Mouse (Mus musculus) CH12.LX (cell line): Measurements from ENCODE around the gene Myh9.

ENCODE experiments used
- CTCF ChIP-seq, 2 experiments: IDR thresholded peaks in 1 of 2; conservative IDR thresholded peaks in 1 of 2; 2 replicates each; pipeline ENCODE4 v1.5.1; 2011 to 2012; ENCODE audit warnings: low read depth in 2 of 2, low read length in 2 of 2, improper control_type of control experiment in 1 of 2, inconsistent platforms in 1 of 2, mild to moderate bottlenecking in 1 of 2, moderate library complexity in 1 of 2
- ELF1 ChIP-seq: IDR thresholded peaks from 2 replicates; pipeline ENCODE4 v1.6.1; 2014; ENCODE audit warnings: low read depth, mild to moderate bottlenecking, inconsistent platforms, low read length, improper control_type of control experiment
- EP300 ChIP-seq: IDR thresholded peaks from 2 replicates; pipeline ENCODE4 v1.6.1; 2011; ENCODE audit warnings: low read length, improper control_type of control experiment
- PAX5 ChIP-seq: IDR thresholded peaks from 2 replicates; pipeline ENCODE4 v1.6.1; 2012; ENCODE audit warnings: low read length, inconsistent platforms, mixed read lengths
- POLR2A ChIP-seq: IDR thresholded peaks from 2 replicates; pipeline ENCODE4 v1.6.1; 2011; ENCODE audit warnings: low read depth, mild to moderate bottlenecking, improper control_type of control experiment, low read length
- USF2 ChIP-seq: conservative IDR thresholded peaks from 2 replicates; pipeline ENCODE4 v1.6.1; 2011; ENCODE audit warnings: low read depth, low read length, improper control_type of control experiment

DNA sequence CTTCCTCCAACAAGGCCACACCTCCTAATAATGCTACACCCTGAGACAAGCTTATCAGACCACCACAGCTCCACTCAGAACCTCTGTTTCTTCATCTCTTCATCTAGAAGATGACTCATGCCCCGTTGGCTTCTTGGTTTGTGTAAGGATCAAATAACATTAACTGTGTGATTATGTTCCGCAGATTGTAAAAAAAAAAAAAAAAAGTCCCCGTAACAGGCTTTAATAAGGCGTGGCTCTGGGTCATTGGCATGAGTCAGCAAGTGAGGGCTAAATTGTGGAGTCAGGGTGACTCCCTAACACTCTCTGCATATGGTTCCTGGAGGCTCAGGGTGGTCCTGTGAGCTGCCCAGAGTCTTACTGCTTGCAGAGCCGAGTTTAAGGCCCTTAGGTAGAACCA, 39.7 kb upstream of the Myh9 start:
- TF ChIP-seq CTCF (conservative IDR thresholded peaks at IDR 0.05 in 1 of 2, IDR thresholded peaks at IDR 0.05 in 1 of 2; ENCODE audit: low read depth in 2 of 2, low read length in 2 of 2) (no peak), USF2 (no peak), EP300 (no peak), ELF1 (no peak), PAX5 (no peak), POLR2A (no peak)
